Mouse (Mus musculus): ENCODE results near the gene Olfr728.

- TF ChIP-seq CTCF (IDR thresholded peaks at IDR 0.05; ENCODE audit: insufficient read depth, low read depth, low read length) = no peak
- TF ChIP-seq POLR2A (IDR thresholded peaks at IDR 0.05; ENCODE audit: insufficient read depth, low read depth, low read length) = no peak
Observed at GRCm38 (mm10) chr14:50188098-50188497, 45.6 kb upstream of the Olfr728 start, which contains the start of gene Olfr730.

All from olfactory bulb, adult 2 months (tissue).